Mouse (Mus musculus) MEL (cell line): ENCODE data around the gene Zfp941. TPM values are rescaled to one million over a fixed set of nuclear protein-coding genes. Genes with fewer than 3 reads are reported as not detected.

Experiments used
- DNase-seq: peaks from one replicate; pipeline ENCODE4 v3.0.0; 2011; ENCODE audit warnings: low read depth, low spot score
- H3K27ac ChIP-seq: 2 replicates; pipeline ENCODE4 v1.5.1; 2012; ENCODE audit warnings: low read depth, mild to moderate bottlenecking, control low read depth, low read length, moderate library complexity; ENCODE audit not compliant: control insufficient read depth
- H3K27me3 ChIP-seq, 2 experiments: fragments of 150-350 bp in 1 of 2; sonication (generic) in 1 of 2; 2 replicates each; pipeline ENCODE4 v1.6.1; 2012; ENCODE audit warnings: low read length in 2 of 2, mild to moderate bottlenecking in 2 of 2, improper control_type of control experiment in 1 of 2, moderate library complexity in 1 of 2; ENCODE audit not compliant: insufficient read depth in 2 of 2, control insufficient read depth in 1 of 2
- H3K36me3 ChIP-seq, 2 experiments: 2 replicates each; pipeline ENCODE4 v1.6.1; 2012 to 2014; ENCODE audit warnings: low read length in 2 of 2, improper control_type of control experiment in 1 of 2, inconsistent platforms in 1 of 2, mild to moderate bottlenecking in 1 of 2; ENCODE audit not compliant: insufficient read depth in 2 of 2, control insufficient read depth in 1 of 2
- H3K4me1 ChIP-seq, 2 experiments: fragments of 150-350 bp in 1 of 2; sonication (generic) in 1 of 2; 2 replicates each; pipeline ENCODE4 v1.6.1; 2012; ENCODE audit warnings: low read length in 2 of 2, improper control_type of control experiment in 1 of 2, mild to moderate bottlenecking in 1 of 2; ENCODE audit not compliant: insufficient read depth in 2 of 2, control insufficient read depth in 1 of 2
- H3K4me3 ChIP-seq, 2 experiments: fragments of 150-350 bp in 1 of 2; sonication (generic) in 1 of 2; 2 replicates each; pipeline ENCODE4 v1.5.1; 2012; ENCODE audit warnings: low read depth in 2 of 2, low read length in 2 of 2, mild to moderate bottlenecking in 2 of 2, moderate library complexity in 2 of 2, control low read depth in 1 of 2, improper control_type of control experiment in 1 of 2; ENCODE audit not compliant: control insufficient read depth in 1 of 2, insufficient read depth in 1 of 2
- H3K79me2 ChIP-seq: 2 replicates; pipeline ENCODE4 v1.6.1; 2012; ENCODE audit warnings: mild to moderate bottlenecking, low read length, moderate library complexity; ENCODE audit not compliant: control insufficient read depth, poor library complexity, insufficient read depth
- H3K9ac ChIP-seq: 2 replicates; pipeline ENCODE4 v1.6.1; 2012; ENCODE audit warnings: low read depth, mild to moderate bottlenecking, control low read depth, low read length, moderate library complexity; ENCODE audit not compliant: control insufficient read depth, poor library complexity, severe bottlenecking
- H3K9me3 ChIP-seq: fragments of 150-350 bp; sonication (generic); replicated peaks from 2 replicates; pipeline ENCODE4 v1.6.1; 2012; ENCODE audit warnings: mild to moderate bottlenecking, low read length, improper control_type of control experiment, moderate library complexity; ENCODE audit not compliant: insufficient read depth
- GABPA ChIP-seq: IDR thresholded peaks from 2 replicates; pipeline ENCODE4 v1.6.1; 2012; ENCODE audit warnings: low read depth, mild to moderate bottlenecking, inconsistent platforms, low read length, improper control_type of control experiment, moderate library complexity
- KAT2A ChIP-seq: conservative IDR thresholded peaks from 2 replicates; pipeline ENCODE4 v1.6.1; 2012; ENCODE audit warnings: low read depth, low read length, improper control_type of control experiment, inconsistent platforms
- MAX ChIP-seq: IDR thresholded peaks from 2 replicates; pipeline ENCODE4 v1.6.1; 2011; ENCODE audit warnings: low read length, improper control_type of control experiment
- MXI1 ChIP-seq: IDR thresholded peaks from 2 replicates; pipeline ENCODE4 v1.6.1; 2011; ENCODE audit warnings: mild to moderate bottlenecking, low read depth, low read length, improper control_type of control experiment
- NRF1 ChIP-seq: IDR thresholded peaks from 2 replicates; pipeline ENCODE4 v1.6.1; 2014; ENCODE audit warnings: low read depth, mild to moderate bottlenecking, inconsistent platforms, low read length, improper control_type of control experiment, moderate library complexity; ENCODE audit not compliant: poor library complexity, insufficient read depth, severe bottlenecking
- POLR2A ChIP-seq, 2 experiments: IDR thresholded peaks; 2 replicates each; pipeline ENCODE4 v1.6.1; 2011 to 2012; ENCODE audit warnings: low read length in 2 of 2, mild to moderate bottlenecking in 2 of 2, control low read depth in 1 of 2, improper control_type of control experiment in 1 of 2, low read depth in 1 of 2, moderate library complexity in 1 of 2; ENCODE audit not compliant: control insufficient read depth in 1 of 2, insufficient read depth in 1 of 2, poor library complexity in 1 of 2
- POLR2AphosphoS2 ChIP-seq: IDR thresholded peaks from 2 replicates; pipeline ENCODE4 v1.6.1; 2011; ENCODE audit warnings: low read length, improper control_type of control experiment
- POLR2AphosphoS5 ChIP-seq: IDR thresholded peaks from 2 replicates; pipeline ENCODE4 v1.6.1; 2012; ENCODE audit warnings: low read depth, borderline replicate concordance, mild to moderate bottlenecking, inconsistent platforms, low read length, moderate library complexity, mixed read lengths
- RAD21 ChIP-seq: IDR thresholded peaks from 2 replicates; pipeline ENCODE4 v1.6.1; 2011; ENCODE audit warnings: mild to moderate bottlenecking, low read depth, low read length, improper control_type of control experiment
- RCOR1 ChIP-seq: IDR thresholded peaks from 2 replicates; pipeline ENCODE4 v1.6.1; 2012; ENCODE audit warnings: low read depth, mild to moderate bottlenecking, inconsistent platforms, low read length, improper control_type of control experiment
- SMC3 ChIP-seq: IDR thresholded peaks from 2 replicates; pipeline ENCODE4 v1.6.1; 2011; ENCODE audit warnings: low read depth, low read length, improper control_type of control experiment
- TAL1 ChIP-seq: IDR thresholded peaks from 2 replicates; pipeline ENCODE4 v1.6.1; 2012; ENCODE audit warnings: mild to moderate bottlenecking, inconsistent platforms, low read length, moderate library complexity, mixed read lengths
- TBP ChIP-seq: IDR thresholded peaks from 2 replicates; pipeline ENCODE4 v1.8.0; 2011; ENCODE audit warnings: low read depth, low read length, improper control_type of control experiment
- TCF12 ChIP-seq: IDR thresholded peaks from 2 replicates; pipeline ENCODE4 v1.6.1; 2014; ENCODE audit warnings: low read depth, mild to moderate bottlenecking, inconsistent platforms, low read length, improper control_type of control experiment, moderate library complexity
- USF1 ChIP-seq: IDR thresholded peaks from 2 replicates; pipeline ENCODE4 v1.6.1; 2014; ENCODE audit warnings: low read depth, mild to moderate bottlenecking, inconsistent platforms, low read length, improper control_type of control experiment, moderate library complexity
- USF2 ChIP-seq, 2 experiments: IDR thresholded peaks; 2 replicates each; pipeline ENCODE4 v1.6.1; 2011 to 2012; ENCODE audit warnings: improper control_type of control experiment in 2 of 2, low read length in 2 of 2, borderline replicate concordance in 1 of 2, inconsistent platforms in 1 of 2, low read depth in 1 of 2, mild to moderate bottlenecking in 1 of 2; ENCODE audit not compliant: insufficient read depth in 1 of 2
- ZC3H11A ChIP-seq: IDR thresholded peaks from 2 replicates; pipeline ENCODE4 v1.6.1; 2012; ENCODE audit warnings: low read depth, mild to moderate bottlenecking, inconsistent platforms, low read length, improper control_type of control experiment
- polyA plus RNA-seq, 2 experiments: library from polyadenylated mRNA; stranded (reverse) in 1 of 2; unstranded in 1 of 2; fragments of >175 nt in 1 of 2; fragments of >200 nt in 1 of 2; gene quantifications; 2 replicates each; pipeline versions ENCODE4 v1.2.1 to v1.2.4; 2012; ENCODE audit warnings: low replicate concordance in 2 of 2, low read depth in 1 of 2; ENCODE audit not compliant: insufficient read length in 2 of 2, insufficient read depth in 1 of 2, missing spikeins in 1 of 2
- total RNA-seq: library from RNA; depleted of rRNA; stranded (reverse); fragments of 300-350 nt; gene quantifications from 2 replicates; pipeline ENCODE4 v1.2.3, GENCODE M21; 2012; rRNA removed

Zfp941 gene
- total RNA-seq (not detected in 2 replicates), polyA plus RNA-seq (not detected)

DNA sequence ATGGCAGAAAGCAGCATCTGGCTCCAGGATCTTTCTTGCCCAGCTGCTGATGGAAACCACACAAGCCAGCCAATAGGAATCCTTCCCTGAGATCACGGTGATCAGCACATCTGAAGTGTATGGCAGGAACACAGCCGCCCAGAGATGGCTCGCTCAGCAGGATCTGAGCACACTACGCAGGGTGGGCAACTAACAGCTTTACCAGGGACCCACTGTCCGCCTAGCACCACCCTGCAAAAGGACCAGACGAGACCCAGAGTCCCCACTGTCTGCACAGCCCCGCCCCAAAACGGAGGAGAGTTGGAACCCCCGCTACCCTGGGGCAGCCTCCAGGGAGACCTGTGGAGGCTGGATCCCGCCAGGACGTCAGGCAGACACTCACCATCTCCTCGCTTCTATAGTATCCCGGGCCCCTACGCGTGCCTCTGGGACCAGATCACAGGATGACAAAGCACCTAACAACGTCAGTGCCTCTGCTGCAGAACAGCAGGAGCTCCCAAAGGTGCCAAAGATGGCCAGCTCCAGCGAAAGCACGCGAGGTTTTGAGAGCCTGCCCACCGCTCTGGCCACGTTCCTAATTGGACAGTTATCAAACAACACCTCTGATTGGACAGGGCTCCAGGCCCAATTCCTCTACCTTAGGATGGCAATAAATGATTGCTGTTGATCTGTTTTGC, at the start of gene Zfp941:
TSS of gene Zfp941 (minus strand) at position 526 of the 677 bp plus-strand sequence.
- TF ChIP-seq TAL1 (no peak), POLR2AphosphoS5 (no peak), TBP (no peak), TCF12 (no peak), MXI1 (no peak), NRF1 (no peak), KAT2A (no peak), USF1 (no peak), USF2 (IDR thresholded peaks at IDR 0.05; ENCODE audit: borderline replicate concordance in 1 of 2, insufficient read depth in 1 of 2, low read depth in 1 of 2, low read length in 2 of 2) (no peak), GABPA (no peak), RCOR1 (no peak), SMC3 (no peak), RAD21 (no peak), MAX (no peak), ZC3H11A (no peak)
- H3K4me1 ChIP-seq, result no peaks in the 10 kb centered on the region
- no peak within 1 kb of the TSS for H3K4me3 ChIP-seq
- H3K9me3 ChIP-seq, result no peaks in the 10 kb centered on the region
- no peak within 1 kb of the TSS for H3K27ac ChIP-seq
- H3K9ac ChIP-seq, result no peak within 1 kb of the TSS
- H3K27me3 ChIP-seq, result peaks cover 13 to 22% of the 10 kb centered on the region in 2 experiments
- H3K79me2 ChIP-seq, result no peaks in the 10 kb centered on the region
- no peak for DNase-seq
- no peaks in the 10 kb centered on the region for H3K36me3 ChIP-seq

DNA sequence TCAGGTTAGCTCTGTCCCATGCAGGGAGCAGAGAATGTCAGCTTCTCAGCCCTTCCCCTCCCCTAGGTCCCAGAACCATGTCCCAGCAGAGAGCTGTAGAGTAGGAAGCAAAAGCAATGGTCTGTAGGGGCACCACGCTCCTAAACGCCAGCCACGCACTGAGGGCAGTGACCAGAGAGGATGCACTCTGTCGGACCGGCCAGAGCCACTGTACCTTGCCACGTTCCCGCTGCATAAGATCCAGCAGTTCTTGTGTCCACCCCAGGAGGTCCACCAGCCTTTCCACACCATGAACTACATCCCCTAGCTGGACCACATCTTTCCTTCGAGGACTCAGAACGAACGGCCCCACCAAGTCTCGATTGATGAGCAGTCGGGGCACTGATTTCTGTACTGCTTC, 42.8 kb upstream of the Zfp941 start:
- Histone ChIP-seq H3K9ac (no peak overlapping the region), H3K36me3 (peaks cover 0 to 3% of the 10 kb centered on the region in 2 experiments; a peak in 2 of 4 replicates), H3K79me2 (no peaks in the 10 kb centered on the region), H3K4me1 (no peaks in the 10 kb centered on the region), H3K4me3 (no peak overlapping the region), H3K27me3 (no peaks in the 10 kb centered on the region), H3K9me3 (no peaks in the 10 kb centered on the region), H3K27ac (no peak overlapping the region)
- TF ChIP-seq POLR2A (IDR thresholded peaks at IDR 0.05; ENCODE audit: control insufficient read depth in 1 of 2, insufficient read depth in 1 of 2, low read depth in 1 of 2, low read length in 2 of 2, poor library complexity in 1 of 2), result no peak
- no peak for TF ChIP-seq POLR2AphosphoS2
- TF ChIP-seq TBP, result no peak
- TF ChIP-seq POLR2AphosphoS5, result no peak
- DNase-seq, result no peak
